Mouse (Mus musculus) layer of hippocampus, adult 8-10 months (tissue): ENCODE measurements at regions not wholly inside any gene's neighbourhood (a gene's known extent, or its start where the extent isn't known, plus 50 kb on each side); places are given as distances from the start of the nearest gene placed in this dataset.
A peak's percentile ranks its signal among the peaks of the same experiment; 100 is the strongest.

Source experiments
- DNase-seq, 2 experiments: peaks; one replicate each; pipeline ENCODE4 v3.0.0; 2022; ENCODE audit warnings: low spot score in 2 of 2

GRCm38 (mm10) chr2:144895254-144895653 is 71.8 kb downstream of the Scp2d1 start:
- DNase-seq = no peak

- no peak for DNase-seq
These were observed 73.0 kb downstream of the Scp2d1 start for GRCm38 (mm10) chr2:144896430-144896829.

- DNase-seq = peak; percentile 13 to 14
These were observed 83.3 kb downstream of the Scp2d1 start for GRCm38 (mm10) chr2:144906786-144907185.

- no peak for DNase-seq
These were observed 122.4 kb downstream of the Scp2d1 start for GRCm38 (mm10) chr2:144945840-144946239.

GRCm38 (mm10) chr2:144946468-144946867 is 123.0 kb downstream of the Scp2d1 start:
- no peak for DNase-seq

- DNase-seq = no peak
These were observed 125.8 kb downstream of the Scp2d1 start for GRCm38 (mm10) chr2:144949232-144949631.
